Mouse (Mus musculus): Measurements from ENCODE around the gene Gm6401. TPM values are rescaled to one million over a fixed set of nuclear protein-coding genes. Genes with fewer than 3 reads are reported as not detected.
"Not testable (repeated sequence)": the region's sequence is repeated elsewhere in the genome, so short reads cannot be mapped to it uniquely, and the experiment has no call there.

The Gm6401 gene
- not detected in 2 replicates for polyA plus RNA-seq (2012; rRNA removed)

GRCm38 (mm10) chr14:41967827-41968226 is at the start of gene Gm6401:
Gm6401 (minus strand) TSS chr14:41967927.
- not testable (repeated sequence) for DNase-seq; H3K4me3 ChIP-seq (ENCODE audit: control insufficient read depth, insufficient read depth, low read length); H3K36me3 ChIP-seq (ENCODE audit: control insufficient read depth, insufficient read depth, low read length); H3K27me3 ChIP-seq (ENCODE audit: control insufficient read depth, insufficient read depth, low read length); H3K27ac ChIP-seq (ENCODE audit: control insufficient read depth, insufficient read depth, low read length); H3K4me1 ChIP-seq (replicated peaks; ENCODE audit: control insufficient read depth, insufficient read depth, low read length)
- 84% methylated on average over 1 of the region's 1 CpGs for WGBS

- not testable (repeated sequence) for H3K4me1 ChIP-seq (replicated peaks; ENCODE audit: control insufficient read depth, insufficient read depth, low read length); H3K36me3 ChIP-seq (ENCODE audit: control insufficient read depth, insufficient read depth, low read length); H3K4me3 ChIP-seq (ENCODE audit: control insufficient read depth, insufficient read depth, low read length); DNase-seq; H3K27me3 ChIP-seq (ENCODE audit: control insufficient read depth, insufficient read depth, low read length); H3K27ac ChIP-seq (ENCODE audit: control insufficient read depth, insufficient read depth, low read length)
- 88% methylated on average over 1 of the region's 1 CpGs for whole genome bisulfite sequencing
Measured at GRCm38 (mm10) chr14:41983225-41983624, 15.5 kb upstream of the Gm6401 start, which contains the start of gene Gm3543. Gm3543 (minus strand) TSS chr14:41983325.

- H3K4me3 ChIP-seq (ENCODE audit: control insufficient read depth, insufficient read depth, low read length); DNase-seq; H3K4me1 ChIP-seq (replicated peaks; ENCODE audit: control insufficient read depth, insufficient read depth, low read length); H3K27me3 ChIP-seq (ENCODE audit: control insufficient read depth, insufficient read depth, low read length); H3K27ac ChIP-seq (ENCODE audit: control insufficient read depth, insufficient read depth, low read length); H3K36me3 ChIP-seq (ENCODE audit: control insufficient read depth, insufficient read depth, low read length): not testable (repeated sequence)
- 70% methylated on average over 3 of the region's 3 CpGs for WGBS
Measured at GRCm38 (mm10) chr14:41968596-41968995, 869 bp upstream of the Gm6401 start.

- 69% methylated on average over 4 of the region's 4 CpGs for WGBS
- not testable (repeated sequence) for H3K27ac ChIP-seq (ENCODE audit: control insufficient read depth, insufficient read depth, low read length); H3K36me3 ChIP-seq (ENCODE audit: control insufficient read depth, insufficient read depth, low read length); H3K4me3 ChIP-seq (ENCODE audit: control insufficient read depth, insufficient read depth, low read length); H3K27me3 ChIP-seq (ENCODE audit: control insufficient read depth, insufficient read depth, low read length); DNase-seq; H3K4me1 ChIP-seq (replicated peaks; ENCODE audit: control insufficient read depth, insufficient read depth, low read length)
Measured at GRCm38 (mm10) chr14:41964095-41964494, 3.6 kb downstream of the Gm6401 start.

- H3K36me3 ChIP-seq (ENCODE audit: control insufficient read depth, insufficient read depth, low read length); H3K27me3 ChIP-seq (ENCODE audit: control insufficient read depth, insufficient read depth, low read length); H3K4me1 ChIP-seq (replicated peaks; ENCODE audit: control insufficient read depth, insufficient read depth, low read length); H3K4me3 ChIP-seq (ENCODE audit: control insufficient read depth, insufficient read depth, low read length); H3K27ac ChIP-seq (ENCODE audit: control insufficient read depth, insufficient read depth, low read length); DNase-seq: not testable (repeated sequence)
- WGBS: 87% methylated on average over 2 of the region's 2 CpGs
Measured at GRCm38 (mm10) chr14:41943695-41944094, 24.0 kb downstream of the Gm6401 start, which contains the start of gene 1700024B05Rik. 1700024B05Rik (plus strand) TSS chr14:41943995.

GRCm38 (mm10) chr14:41924649-41925048 is 43.1 kb downstream of the Gm6401 start, which contains the start of gene 1700049E17Rik1:
1700049E17Rik1 (plus strand) TSS chr14:41924949.
- H3K4me1 ChIP-seq (replicated peaks; ENCODE audit: control insufficient read depth, insufficient read depth, low read length); H3K27ac ChIP-seq (ENCODE audit: control insufficient read depth, insufficient read depth, low read length); H3K4me3 ChIP-seq (ENCODE audit: control insufficient read depth, insufficient read depth, low read length); DNase-seq; H3K27me3 ChIP-seq (ENCODE audit: control insufficient read depth, insufficient read depth, low read length); H3K36me3 ChIP-seq (ENCODE audit: control insufficient read depth, insufficient read depth, low read length): not testable (repeated sequence)
- WGBS: no CpG with 5 or more reads among the region's 1 CpGs

Other genes with a start within 250 kb of the Gm6401 start
- gene Gm7929, start 217.3 kb downstream of the Gm6401 start, polyA plus RNA-seq (2012; rRNA removed): not detected in 2 replicates
- gene Gm47189, start 195.5 kb downstream of the Gm6401 start, polyA plus RNA-seq (2012; rRNA removed): not detected in 2 replicates
- gene Gm7980, start 60.6 kb downstream of the Gm6401 start, polyA plus RNA-seq (2012; rRNA removed): not detected in 2 replicates
- gene 1700049E17Rik1, start 43.0 kb downstream of the Gm6401 start, polyA plus RNA-seq (2012; rRNA removed): not detected in 2 replicates
- not detected in 2 replicates for gene 1700024B05Rik, start 23.9 kb downstream of the Gm6401 start, polyA plus RNA-seq (2012; rRNA removed)
- not detected in 2 replicates for gene Gm3543, start 15.4 kb upstream of the Gm6401 start, polyA plus RNA-seq (2012; rRNA removed)
- not detected in 2 replicates for gene Gm7951, start 149.4 kb upstream of the Gm6401 start, polyA plus RNA-seq (2012; rRNA removed)
- not detected in 2 replicates for gene Gm17027, start 194.7 kb upstream of the Gm6401 start, polyA plus RNA-seq (2012; rRNA removed)
- gene Gm3573, start 222.9 kb upstream of the Gm6401 start, polyA plus RNA-seq (2012; rRNA removed): not detected in 2 replicates

Measured in thymus, adult 2 months (tissue).